Mouse (Mus musculus) megakaryocyte, adult 5-6 weeks (primary cell): Measurements from ENCODE around the gene Med16. TPM values are rescaled to one million over a fixed set of nuclear protein-coding genes. Genes with fewer than 3 reads are reported as not detected.

Experiments
- ATAC-seq: 2 replicates; pipeline ENCODE4 v1.8.0; 2016; ENCODE audit warnings: mild to moderate bottlenecking, inconsistent platforms; ENCODE audit not compliant: poor library complexity, severe bottlenecking
- total RNA-seq, 2 experiments: library from RNA; stranded (forward) in 1 of 2; stranded (reverse) in 1 of 2; fragments of 153-499, 151-499 nt in 1 of 2; fragments of 221-1000, 200-1000 nt in 1 of 2; gene quantifications; 2 replicates each; pipeline versions ENCODE4 v1.2.3 to v1.2.4; 2015 to 2017

The Med16 gene
- total RNA-seq, 2 experiments from 2014 or later, result 13.6 to 18.0 TPM

DNA sequence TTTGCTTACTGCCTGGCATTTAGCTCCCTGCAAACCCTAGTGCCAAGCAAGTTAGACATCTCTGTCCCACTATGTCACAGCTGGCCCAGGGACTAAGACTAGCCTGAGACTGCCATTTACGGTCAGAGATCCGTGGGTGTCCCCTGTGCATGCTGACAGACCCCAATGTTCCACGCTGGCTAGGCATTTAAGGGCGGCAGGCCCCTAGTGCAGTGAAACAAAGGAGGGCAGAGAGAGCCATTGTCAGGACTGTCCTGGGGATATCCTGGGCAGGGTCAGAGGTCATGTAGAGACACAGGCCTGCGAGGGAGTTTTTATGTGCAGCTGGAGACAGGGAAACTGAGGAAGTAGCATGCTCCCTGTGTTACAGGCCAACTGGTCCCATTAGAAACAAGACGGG lies 25.1 kb upstream of the Med16 start:
- no peak for ATAC-seq

- ATAC-seq, result no peak
Observed at GRCm38 (mm10) chr10:79933145-79933679, 24.5 kb upstream of the Med16 start.

DNA sequence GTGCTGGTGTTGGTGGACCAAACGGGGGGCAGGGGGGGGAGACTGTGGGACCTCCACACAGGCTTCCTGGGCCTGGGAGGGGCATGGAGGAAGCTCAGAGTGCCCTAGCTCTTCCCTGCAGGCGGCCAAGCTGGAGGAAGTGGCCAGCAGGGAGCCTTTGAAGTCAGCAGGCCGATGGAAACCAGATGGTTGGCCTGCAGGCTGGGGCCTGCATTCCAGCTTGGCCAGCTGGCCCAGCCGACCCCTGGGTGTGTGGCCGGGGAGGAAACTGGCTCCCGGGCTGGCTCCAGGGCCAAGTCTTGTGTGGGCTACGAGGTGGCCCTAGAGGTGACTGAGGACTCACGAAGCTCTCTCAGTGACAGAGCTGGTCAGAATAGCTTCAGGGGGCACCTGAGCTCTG lies 24.0 kb upstream of the Med16 start:
- no peak for ATAC-seq

- ATAC-seq, result no peak
Observed at GRCm38 (mm10) chr10:79931797-79932196, 23.1 kb upstream of the Med16 start.

DNA sequence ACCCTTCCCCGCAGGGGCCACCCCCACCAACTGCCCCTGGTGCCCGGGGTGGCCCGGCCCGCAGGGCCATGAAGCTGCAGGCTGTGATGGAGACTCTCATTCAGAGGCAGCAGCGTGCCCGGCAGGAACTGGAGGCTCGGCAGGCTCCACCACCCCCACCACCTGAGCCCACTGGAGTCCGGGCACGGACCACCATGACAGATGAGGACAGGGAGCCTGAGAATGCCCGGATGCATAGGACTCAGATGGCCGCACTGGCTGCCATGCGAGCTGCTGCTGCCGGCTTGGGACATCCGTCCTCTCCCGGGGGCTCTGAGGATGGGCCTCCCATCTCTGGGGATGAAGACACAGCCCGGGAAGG lies 22.1 kb upstream of the Med16 start:
- ATAC-seq, result no peak

DNA sequence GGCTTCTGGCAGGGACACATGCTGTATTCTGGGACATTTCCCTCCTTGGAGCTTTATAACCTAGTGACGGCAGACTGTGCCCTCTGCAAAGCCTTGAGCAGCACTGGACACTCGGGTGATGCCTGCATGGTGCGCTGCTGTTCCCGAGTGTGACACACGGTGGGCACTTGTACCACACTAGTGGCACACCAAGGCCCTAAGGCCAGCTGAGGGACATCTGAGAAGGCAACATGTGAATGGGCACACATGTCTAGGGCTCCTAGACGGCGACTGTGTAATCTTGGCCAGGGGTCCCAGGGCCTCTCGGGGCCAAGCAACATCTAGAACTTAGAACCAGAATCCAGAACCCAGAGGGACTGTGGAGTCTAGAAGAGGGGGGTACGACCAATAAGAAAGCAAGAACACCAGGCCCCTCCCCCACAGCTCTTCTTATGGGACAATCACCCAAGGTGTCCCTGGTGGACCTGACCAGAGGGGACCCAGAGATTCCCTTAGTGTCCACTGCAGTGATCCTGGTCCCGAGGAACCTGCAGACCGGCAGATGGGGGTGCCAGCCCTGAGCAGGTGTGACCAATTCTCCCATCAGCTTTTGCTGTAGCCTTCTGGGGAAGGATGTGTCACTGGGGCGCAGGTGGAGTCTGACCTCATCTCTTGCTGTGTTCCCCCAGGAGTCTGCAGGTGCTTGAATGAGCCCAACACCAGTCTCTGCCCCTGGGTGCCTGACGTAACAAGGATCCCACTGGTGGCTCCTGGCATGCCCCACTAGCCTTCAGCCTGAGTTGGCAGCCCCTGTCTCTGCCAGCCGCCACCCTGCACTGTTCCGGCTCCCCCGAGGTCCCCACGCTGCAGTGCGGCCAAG lies 21.5 kb upstream of the Med16 start:
- ATAC-seq, result no peak

DNA sequence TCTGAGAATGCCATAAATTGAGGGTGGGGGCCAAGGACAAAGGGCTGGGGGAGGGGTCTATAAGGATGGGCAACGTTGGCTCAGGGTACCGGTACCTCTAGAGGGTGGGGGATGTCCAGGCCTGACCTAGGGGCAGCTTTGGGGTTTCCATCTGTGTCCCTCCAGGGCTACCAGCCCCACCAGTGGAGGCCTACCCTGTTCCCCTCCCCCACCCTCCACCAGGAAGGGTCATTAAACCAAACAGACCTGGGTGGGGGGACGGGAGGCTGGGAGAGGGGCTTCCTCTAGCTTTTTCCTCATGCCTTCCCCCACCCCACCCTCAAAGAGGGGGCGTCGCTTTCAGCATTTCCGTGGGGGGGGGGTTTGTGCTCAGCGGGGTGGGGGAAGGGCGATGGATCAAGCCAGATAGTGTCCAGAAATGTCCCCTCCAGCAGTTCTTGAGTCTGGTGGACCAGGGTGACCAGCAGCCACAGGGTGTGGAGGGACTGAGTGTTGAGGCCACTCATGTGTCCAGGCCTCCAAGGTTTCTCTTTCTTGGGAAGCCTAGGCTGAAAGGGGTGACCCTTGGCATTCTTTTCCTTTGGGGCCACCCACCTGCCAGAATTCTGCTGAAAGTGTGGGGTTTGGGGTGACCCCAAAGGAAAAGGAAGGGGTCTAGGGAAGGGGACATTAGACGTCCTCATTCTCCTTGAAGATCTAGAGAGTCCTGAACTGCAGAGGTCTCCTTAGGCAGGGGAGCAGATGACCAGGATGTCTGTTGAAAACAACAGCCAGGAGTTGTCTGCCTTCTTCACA lies 20.4 kb upstream of the Med16 start:
- ATAC-seq, result no peak

GRCm38 (mm10) chr10:79928030-79928694 lies 19.4 kb upstream of the Med16 start:
- ATAC-seq, result peak; percentile 36

DNA sequence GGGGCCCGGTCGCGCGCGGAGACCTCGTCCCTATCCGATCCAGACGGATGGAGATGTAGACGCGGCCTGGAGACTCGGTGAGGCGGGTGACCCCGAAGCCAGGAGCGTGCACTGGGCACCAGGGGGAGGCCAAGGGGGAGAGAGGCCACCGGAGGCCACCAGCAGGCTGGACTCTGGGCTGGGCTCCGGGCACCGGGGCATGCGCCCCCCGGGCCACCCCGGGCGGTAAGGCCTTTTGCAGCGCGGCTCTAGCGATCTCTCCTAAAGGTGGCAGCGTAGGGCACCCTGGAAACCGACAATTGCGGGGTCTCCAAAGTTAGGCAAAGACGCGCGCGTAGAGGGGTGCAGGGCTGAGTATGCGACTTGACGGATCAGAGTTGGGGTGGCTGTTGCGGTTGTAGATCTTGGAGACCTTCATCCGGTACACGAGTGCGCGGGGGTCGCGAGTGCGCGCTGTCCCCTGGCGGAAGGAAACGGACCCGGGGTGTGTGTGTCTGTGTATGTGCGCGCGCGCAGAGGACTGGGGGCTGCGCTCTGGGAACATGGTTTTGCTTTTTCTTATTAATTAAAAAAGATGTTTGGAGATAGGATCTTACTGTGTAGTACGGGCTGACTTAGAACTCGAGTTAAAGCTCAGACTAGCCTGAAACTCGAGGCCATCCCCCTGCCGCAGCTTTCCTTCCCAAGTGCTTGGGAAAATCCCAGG lies 18.8 kb upstream of the Med16 start:
- ATAC-seq, result no peak

GRCm38 (mm10) chr10:79926491-79927323 lies 18.0 kb upstream of the Med16 start, which contains the start of gene Arid3a:
TSS of gene Arid3a (plus strand) at chr10:79927043.
- peak; percentile 69 for ATAC-seq

- ATAC-seq, result no peak
Observed at GRCm38 (mm10) chr10:79925785-79926490, 17.2 kb upstream of the Med16 start.

DNA sequence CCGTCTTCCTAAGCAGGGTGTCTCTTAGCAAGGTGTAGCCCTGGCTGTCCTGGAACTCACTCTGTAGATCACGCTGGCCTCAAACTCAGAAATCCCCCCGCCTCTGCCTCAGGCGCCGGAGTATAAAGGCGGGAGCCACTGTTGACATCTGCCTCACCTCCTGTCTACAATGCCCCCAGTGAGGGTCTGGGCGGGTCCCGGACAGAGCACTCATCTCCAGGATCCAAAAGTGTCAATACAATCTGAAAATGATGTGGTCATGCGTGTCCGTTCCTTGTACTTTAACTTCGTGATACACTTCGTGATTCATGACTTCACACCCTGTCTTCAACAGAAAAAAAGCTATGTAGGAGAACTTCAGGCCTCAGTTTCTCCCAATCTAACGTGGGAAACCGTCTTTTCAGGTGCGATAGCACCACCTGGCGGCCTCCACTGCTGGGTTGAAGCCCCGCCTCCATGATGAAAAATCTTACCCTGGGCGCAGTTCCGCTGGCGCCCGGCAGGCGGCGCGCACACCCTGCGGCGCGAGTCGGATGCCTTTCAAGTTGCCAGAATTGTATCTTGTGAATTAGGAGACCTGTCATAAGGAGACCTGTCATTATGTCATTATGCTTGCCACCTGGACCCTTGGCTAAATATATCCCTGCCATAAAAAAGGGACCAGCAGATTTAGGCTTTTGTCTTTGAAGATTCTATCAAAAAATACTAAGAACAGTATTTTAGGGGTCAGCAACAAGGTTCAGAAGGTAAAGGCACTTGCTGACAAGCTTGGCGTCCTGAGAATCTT lies 16.5 kb upstream of the Med16 start:
- peak; percentile 54 for ATAC-seq

- ATAC-seq, result no peak
Observed at GRCm38 (mm10) chr10:79921572-79921971, 12.8 kb upstream of the Med16 start.

DNA sequence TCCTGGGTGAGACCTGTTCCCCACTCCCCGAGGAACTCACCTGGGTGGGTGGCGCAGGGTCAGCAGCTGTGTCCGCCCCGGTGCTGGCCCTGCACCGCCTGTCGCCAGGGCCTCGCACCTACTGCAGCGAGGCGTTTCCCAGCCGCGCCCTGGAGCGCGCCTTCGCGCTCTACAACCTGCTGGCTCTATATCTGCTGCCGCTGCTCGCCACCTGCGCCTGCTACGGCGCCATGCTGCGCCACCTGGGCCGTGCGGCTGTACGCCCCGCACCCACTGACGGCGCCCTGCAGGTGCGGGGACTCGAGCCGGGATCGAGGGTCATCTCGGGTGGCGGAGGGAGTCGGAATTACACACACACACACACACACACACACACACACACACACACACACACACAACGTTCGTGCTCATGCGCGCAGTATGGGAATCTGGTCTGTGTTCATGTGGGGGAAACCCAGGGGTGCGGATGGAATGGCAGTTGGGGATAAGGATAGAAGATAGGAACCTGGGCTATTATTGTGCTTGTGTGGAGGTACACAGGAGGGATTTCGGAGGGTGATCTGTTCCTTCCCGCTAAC lies 12.3 kb upstream of the Med16 start, which contains the start of gene R3hdm4:
Gene R3hdm4, minus strand, starts transcription at position 251 of the 578 bp plus-strand sequence.
- no peak for ATAC-seq

GRCm38 (mm10) chr10:79920056-79920890 lies 11.6 kb upstream of the Med16 start:
- no peak for ATAC-seq

DNA sequence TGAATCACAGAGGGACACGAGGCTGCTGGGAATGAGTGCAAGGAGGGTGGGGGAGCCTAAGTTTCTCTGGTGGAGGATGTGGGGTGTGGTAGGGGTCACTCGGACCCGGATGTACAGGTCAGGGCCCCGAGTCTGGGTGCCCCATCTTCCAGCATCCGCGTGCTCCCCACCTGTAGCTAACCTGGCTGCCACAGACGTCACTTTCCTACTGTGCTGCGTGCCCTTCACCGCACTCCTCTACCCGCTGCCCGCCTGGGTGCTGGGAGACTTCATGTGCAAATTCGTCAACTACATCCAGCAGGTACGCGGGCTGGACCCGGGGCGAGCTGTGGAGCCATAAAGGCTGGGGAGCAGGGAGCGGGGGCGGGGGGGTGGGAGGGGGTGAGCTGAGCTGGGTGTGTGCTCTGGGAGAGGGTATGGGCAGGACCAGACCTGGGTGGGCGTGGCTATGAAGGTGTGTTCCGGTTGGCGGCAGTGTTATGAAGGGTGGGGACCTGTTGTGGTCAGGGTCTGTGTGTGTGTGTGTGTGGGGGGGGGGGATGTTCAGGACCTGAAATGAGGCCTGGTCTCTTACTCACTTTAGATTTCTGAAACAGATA lies 10.6 kb upstream of the Med16 start:
- no peak for ATAC-seq
